Mouse (Mus musculus): ENCODE data around the gene Tbx6. TPM values are rescaled to one million over a fixed set of nuclear protein-coding genes. Genes with fewer than 3 reads are reported as not detected.

The Tbx6 gene
- total and polyA plus RNA-seq, 3 experiments = 0.12 to 0.15 TPM; not detected in 1

DNA sequence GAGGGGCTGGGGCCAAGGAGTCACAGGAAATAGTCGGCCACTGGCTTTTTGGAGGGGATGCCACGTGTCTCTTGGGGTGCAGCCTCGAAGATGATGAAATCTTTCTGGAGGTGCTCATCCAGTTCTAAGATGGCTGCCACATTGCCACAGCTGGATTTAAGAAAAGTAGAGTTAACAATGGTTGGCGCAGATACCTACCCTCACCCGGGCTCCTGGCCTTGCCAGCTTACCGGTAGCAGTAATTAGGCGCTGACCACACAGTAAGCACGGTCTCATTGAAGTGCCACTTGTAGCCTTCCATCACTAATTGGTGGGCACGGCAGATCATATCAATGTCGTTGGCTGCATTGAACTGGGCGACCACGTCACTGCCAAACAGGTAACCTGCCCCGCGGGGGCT lies 4.9 kb downstream of the Tbx6 start:
- peaks cover 0 to 4% of the 10 kb centered on the region in 2 experiments; a peak in 2 of 4 replicates for H3K4me1 ChIP-seq (ENCODE audit: control insufficient read depth in 1 of 2, insufficient read depth in 2 of 2, low read length in 2 of 2)
- H3K36me3 ChIP-seq (ENCODE audit: control insufficient read depth in 1 of 2, insufficient read depth in 2 of 2, low read length in 2 of 2) = peaks cover 4 to 7% of the 10 kb centered on the region in 2 experiments; a peak in 2 of 4 replicates
- H3K9me3 ChIP-seq (replicated peaks; ENCODE audit: insufficient read depth, low read length) = no peaks in the 10 kb centered on the region
- H3K79me2 ChIP-seq (ENCODE audit: control insufficient read depth, insufficient read depth, low read length, poor library complexity) = peaks cover 8% of the 10 kb centered on the region
- H3K4me3 ChIP-seq (ENCODE audit: control insufficient read depth in 1 of 2, insufficient read depth in 1 of 2, low read depth in 2 of 2, low read length in 2 of 2) = no peak overlapping the region
- no peak overlapping the region for H3K27ac ChIP-seq (ENCODE audit: control insufficient read depth, low read depth, low read length)
- no peak overlapping the region for H3K9ac ChIP-seq (ENCODE audit: control insufficient read depth, low read depth, low read length, poor library complexity, severe bottlenecking)
- TF ChIP-seq ZKSCAN1 (IDR thresholded peaks at IDR 0.05; ENCODE audit: low read depth, low read length) (no peak), MXI1 (IDR thresholded peaks at IDR 0.05; ENCODE audit: low read depth, low read length) (no peak), GATA1 (IDR thresholded peaks at IDR 0.05; ENCODE audit: low read depth, low read length) (no peak), UBTF (IDR thresholded peaks at IDR 0.05; ENCODE audit: borderline replicate concordance, insufficient read depth, low read depth, low read length) (no peak), MYC (IDR thresholded peaks at IDR 0.05; ENCODE audit: low read depth, low read length) (no peak), MAX (IDR thresholded peaks at IDR 0.05; ENCODE audit: low read length) (no peak), RCOR1 (IDR thresholded peaks at IDR 0.05; ENCODE audit: low read depth, low read length) (no peak), ZC3H11A (IDR thresholded peaks at IDR 0.05; ENCODE audit: low read depth, low read length) (no peak), RAD21 (IDR thresholded peaks at IDR 0.05; ENCODE audit: low read depth, low read length) (no peak), KAT2A (conservative IDR thresholded peaks at IDR 0.05; ENCODE audit: low read depth, low read length) (no peak), SMC3 (IDR thresholded peaks at IDR 0.05; ENCODE audit: low read depth, low read length) (no peak), JUND (IDR thresholded peaks at IDR 0.05; ENCODE audit: low read depth, low read length) (no peak), USF2 (IDR thresholded peaks at IDR 0.05; ENCODE audit: borderline replicate concordance in 1 of 2, insufficient read depth in 1 of 2, low read depth in 1 of 2, low read length in 2 of 2) (no peak), TAL1 (IDR thresholded peaks at IDR 0.05; ENCODE audit: low read length) (no peak), EP300 (IDR thresholded peaks at IDR 0.05; ENCODE audit: low read depth in 1 of 2, low read length in 2 of 2) (no peak), E2F4 (IDR thresholded peaks at IDR 0.05; ENCODE audit: borderline replicate concordance, low read depth, low read length) (no peak), NELFE (IDR thresholded peaks at IDR 0.05; ENCODE audit: low read depth, low read length) (no peak), MYB (IDR thresholded peaks at IDR 0.05; ENCODE audit: low read depth, low read length) (no peak)
- H3K27me3 ChIP-seq (ENCODE audit: control insufficient read depth in 1 of 2, insufficient read depth in 2 of 2, low read length in 2 of 2) = no peaks in the 10 kb centered on the region
- DNase-seq (ENCODE audit: low read depth, low spot score) = no peak

DNA sequence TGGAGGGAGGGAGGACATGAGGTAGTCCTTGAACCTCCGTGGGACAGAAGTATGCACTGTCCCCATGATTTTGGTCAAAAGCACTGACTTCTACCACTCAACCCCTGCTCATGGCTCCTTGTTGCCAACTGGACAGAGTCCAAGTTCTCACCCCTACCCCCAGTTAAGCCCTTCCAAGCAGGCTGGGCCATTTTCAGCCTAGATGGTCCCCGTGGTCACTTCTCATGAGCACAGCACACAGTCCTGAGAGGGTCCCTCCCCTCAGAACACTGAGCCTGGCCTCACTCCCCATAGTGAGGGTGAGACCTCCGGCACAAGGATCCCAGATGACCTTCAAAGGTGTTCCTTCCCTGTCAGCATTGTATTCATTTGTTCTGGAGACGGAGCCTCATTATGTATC lies 7.9 kb downstream of the Tbx6 start:
- H3K79me2 ChIP-seq (ENCODE audit: control insufficient read depth, insufficient read depth, low read length, poor library complexity) = peaks cover 17% of the 10 kb centered on the region
- H3K4me1 ChIP-seq (ENCODE audit: control insufficient read depth in 1 of 2, insufficient read depth in 2 of 2, low read length in 2 of 2) = peaks cover 0 to 9% of the 10 kb centered on the region in 2 experiments; a peak in 2 of 4 replicates
- no peak overlapping the region for H3K4me3 ChIP-seq (ENCODE audit: control insufficient read depth in 1 of 2, insufficient read depth in 1 of 2, low read depth in 2 of 2, low read length in 2 of 2)
- no peak for DNase-seq (ENCODE audit: low read depth, low spot score)
- no peaks in the 10 kb centered on the region for H3K27me3 ChIP-seq (ENCODE audit: control insufficient read depth in 1 of 2, insufficient read depth in 2 of 2, low read length in 2 of 2)
- TF ChIP-seq POLR2AphosphoS5 (IDR thresholded peaks at IDR 0.05; ENCODE audit: borderline replicate concordance, low read depth, low read length) = no peak
- no peak for TF ChIP-seq USF1 (IDR thresholded peaks at IDR 0.05; ENCODE audit: low read depth, low read length)
- no peak for TF ChIP-seq TBP (IDR thresholded peaks at IDR 0.05; ENCODE audit: low read depth, low read length)
- no peak overlapping the region for H3K9ac ChIP-seq (ENCODE audit: control insufficient read depth, low read depth, low read length, poor library complexity, severe bottlenecking)
- H3K9me3 ChIP-seq (replicated peaks; ENCODE audit: insufficient read depth, low read length) = no peaks in the 10 kb centered on the region
- no peak overlapping the region for H3K27ac ChIP-seq (ENCODE audit: control insufficient read depth, low read depth, low read length)
- H3K36me3 ChIP-seq (ENCODE audit: control insufficient read depth in 1 of 2, insufficient read depth in 2 of 2, low read length in 2 of 2) = peaks cover 7 to 9% of the 10 kb centered on the region in 2 experiments; a peak in 2 of 4 replicates
